Mouse (Mus musculus) kidney, embryonic 14.5 days (tissue): ENCODE results near the gene Blm. TPM values are rescaled to one million over a fixed set of nuclear protein-coding genes. Genes with fewer than 3 reads are reported as not detected.

Source experiments
- ATAC-seq: fragments of 200-750 bp; cut with Nextera tagmentation; 2 replicates; pipeline ENCODE4 v1.8.0; 2017; ENCODE audit warnings: moderate number of reproducible peaks, mild to moderate bottlenecking, moderate TSS enrichment, moderate library complexity; ENCODE audit not compliant: low FRiP score, low TSS enrichment
- H3K27ac ChIP-seq: fragments of 300-500 bp; sonication (generic); 2 replicates; pipeline ENCODE4 v1.5.1; 2014; ENCODE audit warnings: low read depth, mild to moderate bottlenecking, low read length, moderate library complexity, mixed read lengths
- H3K27me3 ChIP-seq: fragments of 300-500 bp; sonication (generic); 2 replicates; pipeline ENCODE4 v1.6.1; 2014; ENCODE audit warnings: mild to moderate bottlenecking, low read length; ENCODE audit not compliant: control insufficient read depth, insufficient read depth
- H3K36me3 ChIP-seq: fragments of 300-500 bp; sonication (generic); 2 replicates; pipeline ENCODE4 v1.6.1; 2014; ENCODE audit warnings: low read length, mixed read lengths; ENCODE audit not compliant: control insufficient read depth, insufficient read depth
- H3K4me1 ChIP-seq: fragments of 300-500 bp; sonication (generic); 2 replicates; pipeline ENCODE4 v1.6.1; 2014; ENCODE audit warnings: low read length, mixed read lengths; ENCODE audit not compliant: control insufficient read depth, insufficient read depth
- H3K4me2 ChIP-seq: fragments of 300-500 bp; sonication (generic); replicated peaks from 2 replicates; pipeline ENCODE4 v1.6.1; 2014; ENCODE audit warnings: low read depth, mild to moderate bottlenecking, low read length
- H3K4me3 ChIP-seq: fragments of 300-500 bp; sonication (generic); 2 replicates; pipeline ENCODE4 v1.5.1; 2014; ENCODE audit warnings: mild to moderate bottlenecking, low read length
- H3K9ac ChIP-seq: fragments of 300-500 bp; sonication (generic); 2 replicates; pipeline ENCODE4 v1.6.1; 2014; ENCODE audit warnings: low read depth, mild to moderate bottlenecking, low read length, moderate library complexity
- H3K9me3 ChIP-seq: fragments of 300-500 bp; sonication (generic); 2 replicates; pipeline ENCODE4 v1.6.1; 2016; ENCODE audit warnings: low read length; ENCODE audit not compliant: control insufficient read depth
- WGBS: fragments of 180-500 bp; shearing (Covaris S2); extraction: QIAGEN DNeasy Blood & Tissue Kit; methylation state at CpG from one replicate; pipeline ENCODE4 v1.1.7; 2014; 5-methylcytosine and 5-hydroxymethylcytosine counted together
- polyA plus RNA-seq: library from polyadenylated mRNA; unstranded; fragments of >200 nt; fragmentation: Nextera tagmentation; extraction: Ambion mirVana; gene quantifications from 2 replicates; pipeline ENCODE4 v1.2.1, GENCODE M21; 2014

The Blm gene
- polyA plus RNA-seq, 1 experiment from 2014 or later = 34.5 TPM

- peaks cover 22% of the 10 kb centered on the region for H3K36me3 ChIP-seq
Measured at GRCm38 (mm10) chr7:80451550-80452232, 83.2 kb downstream of the Blm start.

GRCm38 (mm10) chr7:80450354-80450753, 84.6 kb downstream of the Blm start:
- H3K4me1 ChIP-seq = no peaks in the 10 kb centered on the region
- H3K9me3 ChIP-seq = no peaks in the 10 kb centered on the region
- no peak overlapping the region for H3K27ac ChIP-seq
- H3K9ac ChIP-seq = no peak overlapping the region
- H3K4me2 ChIP-seq = no peak overlapping the region
- no peak for ATAC-seq
- H3K36me3 ChIP-seq = peaks cover 17% of the 10 kb centered on the region
- H3K4me3 ChIP-seq = no peak overlapping the region
- WGBS = 78% methylated on average over 4 of the region's 4 CpGs
- H3K27me3 ChIP-seq = no peaks in the 10 kb centered on the region

More at GRCm38 (mm10) chr7:80451550-80452232, 83.2 kb downstream of the Blm start:
- Histone ChIP-seq H3K27ac (no peak overlapping the region), H3K4me2 (no peak overlapping the region), H3K4me3 (no peak overlapping the region), H3K27me3 (no peaks in the 10 kb centered on the region), H3K9me3 (no peaks in the 10 kb centered on the region), H3K4me1 (no peaks in the 10 kb centered on the region), H3K9ac (no peak overlapping the region)
- WGBS = 66% methylated on average over 3 of the region's 3 CpGs
- no peak for ATAC-seq

GRCm38 (mm10) chr7:80449620-80450091, 85.3 kb downstream of the Blm start:
- no peak for ATAC-seq
- Histone ChIP-seq H3K9me3 (no peaks in the 10 kb centered on the region), H3K9ac (no peak overlapping the region), H3K4me2 (no peak overlapping the region), H3K36me3 (peaks cover 12% of the 10 kb centered on the region), H3K27me3 (no peaks in the 10 kb centered on the region), H3K4me3 (no peak overlapping the region), H3K27ac (no peak overlapping the region), H3K4me1 (no peaks in the 10 kb centered on the region)
- WGBS = 85% methylated on average over 6 of the region's 6 CpGs

GRCm38 (mm10) chr7:80447336-80447735, 87.6 kb downstream of the Blm start:
- WGBS = 93% methylated on average over 8 of the region's 8 CpGs

DNA sequence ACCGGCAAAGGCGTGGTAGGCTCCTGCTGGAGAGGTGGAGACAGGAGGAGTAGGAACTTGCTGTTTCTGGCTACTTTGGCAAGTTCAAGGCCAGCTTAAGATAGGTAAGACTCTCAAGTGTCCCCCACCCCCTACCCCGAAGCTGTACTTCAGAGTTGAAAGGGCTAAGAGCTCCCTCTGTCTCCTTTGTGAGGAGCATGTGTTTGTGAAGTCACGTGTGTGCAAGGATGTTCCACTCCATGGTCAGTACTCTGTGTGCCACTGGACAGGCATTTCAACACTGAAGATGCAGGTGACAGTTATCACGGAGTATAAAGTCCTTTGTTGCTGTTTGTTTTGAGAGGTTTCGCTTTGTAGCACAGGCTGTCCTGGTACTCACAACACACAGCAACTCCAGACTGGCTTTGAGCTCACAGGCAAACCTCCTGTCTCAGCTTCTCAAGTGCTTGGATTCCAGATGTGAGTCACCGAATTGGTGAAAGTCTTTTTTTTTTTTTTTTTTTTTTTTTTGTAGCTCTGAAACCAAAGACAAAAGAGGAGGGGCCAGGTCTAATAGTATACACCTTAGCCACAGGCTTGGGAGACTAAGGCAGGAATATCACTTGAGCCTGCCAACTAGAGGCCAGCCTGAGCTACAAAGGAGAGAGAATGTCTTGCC, 88.6 kb downstream of the Blm start:
- WGBS = 81% methylated on average over 7 of the region's 7 CpGs
- Histone ChIP-seq H3K4me2 (no peak overlapping the region), H3K27ac (no peak overlapping the region), H3K36me3 (no peaks in the 10 kb centered on the region), H3K9me3 (no peaks in the 10 kb centered on the region), H3K9ac (no peak overlapping the region), H3K4me1 (no peaks in the 10 kb centered on the region), H3K27me3 (no peaks in the 10 kb centered on the region), H3K4me3 (no peak overlapping the region)
- ATAC-seq = no peak

More at GRCm38 (mm10) chr7:80447336-80447735, 87.6 kb downstream of the Blm start:
- Histone ChIP-seq H3K9ac (no peak overlapping the region), H3K9me3 (no peaks in the 10 kb centered on the region), H3K4me2 (no peak overlapping the region), H3K27me3 (no peaks in the 10 kb centered on the region), H3K4me1 (no peaks in the 10 kb centered on the region), H3K4me3 (no peak overlapping the region), H3K36me3 (no peaks in the 10 kb centered on the region), H3K27ac (no peak overlapping the region)
- ATAC-seq = no peak

GRCm38 (mm10) chr7:80445492-80445891, 89.4 kb downstream of the Blm start:
- 20% methylated on average over 6 of the region's 6 CpGs for WGBS
- no peak overlapping the region for H3K4me3 ChIP-seq
- no peak overlapping the region for H3K9ac ChIP-seq
- no peaks in the 10 kb centered on the region for H3K36me3 ChIP-seq
- no peaks in the 10 kb centered on the region for H3K4me1 ChIP-seq
- no peak overlapping the region for H3K4me2 ChIP-seq
- H3K27ac ChIP-seq = no peak overlapping the region
- no peak for ATAC-seq
- H3K9me3 ChIP-seq = no peaks in the 10 kb centered on the region
- H3K27me3 ChIP-seq = no peaks in the 10 kb centered on the region

DNA sequence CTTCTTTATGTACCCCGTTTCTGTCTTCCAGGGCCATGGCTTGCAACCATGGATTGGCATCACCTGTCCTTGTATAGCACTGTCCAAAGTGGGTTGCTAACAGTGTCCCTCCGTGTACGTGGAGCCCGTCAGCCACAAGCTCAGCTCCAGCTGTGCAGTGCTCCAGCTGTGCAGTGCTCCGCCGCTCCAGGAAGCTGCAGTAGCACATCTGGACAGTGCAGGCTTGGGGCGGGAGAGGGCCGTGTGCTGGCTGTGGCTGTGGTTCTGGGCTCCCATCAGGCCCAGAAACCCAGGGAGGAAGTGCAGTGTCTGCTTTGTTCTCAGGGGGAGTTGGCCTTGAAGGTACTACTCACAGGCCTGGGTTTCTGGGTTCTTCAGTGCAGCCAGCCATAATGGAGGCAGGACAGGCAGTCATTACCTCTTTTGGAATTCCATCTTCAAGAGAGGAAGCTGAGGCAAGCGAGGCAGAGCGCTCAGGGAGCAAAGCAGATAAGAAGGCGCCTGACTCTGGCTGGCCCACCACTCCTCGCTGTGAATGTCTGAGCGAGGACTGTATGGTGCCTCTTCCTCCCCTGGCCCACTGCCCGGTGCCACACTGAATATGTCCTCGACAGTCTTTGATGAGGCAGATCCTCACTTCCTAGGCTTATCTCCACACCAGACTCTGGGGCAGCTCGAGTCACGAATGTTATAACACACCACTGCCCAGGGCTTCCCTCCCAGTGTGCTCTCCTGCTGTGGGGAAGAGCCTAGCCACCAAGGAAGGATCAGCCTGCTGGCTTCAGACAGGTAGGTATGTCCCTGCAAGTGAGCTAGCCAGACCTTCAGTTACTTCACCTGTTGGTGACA, 90.3 kb downstream of the Blm start:
- H3K9ac ChIP-seq = no peak overlapping the region
- no peak overlapping the region for H3K4me3 ChIP-seq
- H3K27me3 ChIP-seq = no peaks in the 10 kb centered on the region
- H3K4me2 ChIP-seq = no peak overlapping the region
- 75% methylated on average over 17 of the region's 17 CpGs for WGBS
- no peaks in the 10 kb centered on the region for H3K9me3 ChIP-seq
- no peaks in the 10 kb centered on the region for H3K4me1 ChIP-seq
- no peak overlapping the region for H3K27ac ChIP-seq
- no peak for ATAC-seq
- H3K36me3 ChIP-seq = no peaks in the 10 kb centered on the region

DNA sequence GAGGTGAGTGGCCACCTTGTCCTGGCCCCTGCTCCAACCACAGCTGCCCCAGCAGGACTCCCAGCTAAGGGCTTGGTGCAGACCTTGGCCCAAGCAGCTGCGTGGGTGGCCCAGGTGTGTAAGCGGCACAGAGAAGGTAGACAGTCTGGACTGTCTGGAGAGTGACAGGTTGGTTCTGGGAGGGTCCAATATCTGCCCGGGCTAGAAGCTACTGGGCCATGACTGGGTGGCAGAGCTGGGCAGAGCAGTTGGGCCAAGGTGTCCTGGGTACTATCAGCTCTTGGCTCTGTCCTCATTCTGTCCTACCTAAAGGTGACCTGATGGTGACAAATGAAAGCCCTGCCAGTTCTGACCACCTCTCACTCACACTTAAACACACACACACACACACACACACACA, 91.8 kb downstream of the Blm start:
- Histone ChIP-seq H3K27ac (no peak overlapping the region), H3K9me3 (no peaks in the 10 kb centered on the region), H3K27me3 (no peaks in the 10 kb centered on the region), H3K4me1 (peaks cover 8% of the 10 kb centered on the region), H3K36me3 (no peaks in the 10 kb centered on the region), H3K4me2 (no peak overlapping the region), H3K4me3 (no peak overlapping the region), H3K9ac (no peak overlapping the region)
- WGBS = 67% methylated on average over 3 of the region's 3 CpGs
- ATAC-seq = no peak
